Mouse (Mus musculus) liver, embryonic 12.5 days (tissue): ENCODE measurements at regions not wholly inside any gene's neighbourhood (a gene's known extent, or its start where the extent isn't known, plus 50 kb on each side); places are given as distances from the start of the nearest gene placed in this dataset.

Experiments used
- ATAC-seq: fragments of 200-750 bp; cut with Nextera tagmentation; 2 replicates; pipeline ENCODE4 v1.8.0; 2017; ENCODE audit warnings: moderate number of reproducible peaks, mild to moderate bottlenecking, moderate library complexity
- H3K27ac ChIP-seq: fragments of 300-500 bp; sonication (generic); 2 replicates; pipeline ENCODE4 v1.5.1; 2016; ENCODE audit warnings: mild to moderate bottlenecking
- H3K27me3 ChIP-seq: fragments of 300-500 bp; sonication (generic); replicated peaks from 2 replicates; pipeline ENCODE4 v1.6.1; 2016; ENCODE audit warnings: mild to moderate bottlenecking, moderate library complexity
- H3K36me3 ChIP-seq: fragments of 300-500 bp; sonication (generic); 2 replicates; pipeline ENCODE4 v1.6.1; 2016; ENCODE audit warnings: mild to moderate bottlenecking, moderate library complexity
- H3K4me1 ChIP-seq: fragments of 300-500 bp; sonication (generic); 2 replicates; pipeline ENCODE4 v1.6.1; 2016
- H3K4me2 ChIP-seq: fragments of 300-500 bp; sonication (generic); 2 replicates; pipeline ENCODE4 v1.6.1; 2016; ENCODE audit warnings: mild to moderate bottlenecking, moderate library complexity
- H3K4me3 ChIP-seq: fragments of 300-500 bp; sonication (generic); 2 replicates; pipeline ENCODE4 v1.5.1; 2016; ENCODE audit warnings: mild to moderate bottlenecking, moderate library complexity
- H3K9ac ChIP-seq: fragments of 300-500 bp; sonication (generic); 2 replicates; pipeline ENCODE4 v1.6.1; 2016; ENCODE audit warnings: mild to moderate bottlenecking, moderate library complexity
- H3K9me3 ChIP-seq: fragments of 300-500 bp; sonication (generic); replicated peaks from 2 replicates; pipeline ENCODE4 v1.6.1; 2016; ENCODE audit warnings: mild to moderate bottlenecking, moderate library complexity
- WGBS: fragments of 180-500 bp; shearing (Covaris S2); methylation state at CpG from one replicate; pipeline ENCODE4 v1.1.7; 2016; ENCODE audit not compliant: insufficient replicate concordance; 5-methylcytosine and 5-hydroxymethylcytosine counted together

- Histone ChIP-seq H3K4me3 (no peak overlapping the region), H3K4me1 (peaks cover 14% of the 10 kb centered on the region), H3K36me3 (no peaks in the 10 kb centered on the region), H3K27me3 (peaks cover 20% of the 10 kb centered on the region), H3K9ac (no peak overlapping the region), H3K9me3 (no peaks in the 10 kb centered on the region), H3K4me2 (no peak overlapping the region), H3K27ac (no peak overlapping the region)
- 51% methylated on average over 3 of the region's 3 CpGs for WGBS
- no peak for ATAC-seq
Measured at GRCm38 (mm10) chr16:21351289-21351688, 71.6 kb upstream of the Vps8 start.

DNA sequence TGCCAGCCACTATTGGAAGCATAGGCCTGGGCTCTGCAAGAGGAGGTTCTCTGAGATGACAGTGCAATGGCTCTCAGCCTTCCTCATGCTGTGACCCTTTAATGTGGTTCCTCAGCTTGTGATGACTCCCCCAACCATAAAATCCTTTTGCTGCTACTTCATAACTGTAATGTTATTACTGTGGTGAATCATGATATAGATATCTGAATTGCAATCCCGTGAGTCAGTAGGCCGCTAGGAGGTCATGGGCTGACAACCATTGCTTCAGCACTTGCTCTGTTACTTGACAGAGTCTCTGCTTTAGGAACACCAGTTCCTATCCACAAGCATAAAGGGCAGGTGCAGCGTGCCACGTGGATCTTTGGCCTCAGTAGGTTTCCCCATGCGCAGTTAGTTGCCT is 69.8 kb upstream of the Vps8 start:
- Histone ChIP-seq H3K27me3 (peaks cover 20% of the 10 kb centered on the region), H3K4me2 (no peak overlapping the region), H3K4me1 (peaks cover 32% of the 10 kb centered on the region), H3K4me3 (no peak overlapping the region), H3K27ac (no peak overlapping the region), H3K9ac (no peak overlapping the region), H3K36me3 (no peaks in the 10 kb centered on the region), H3K9me3 (no peaks in the 10 kb centered on the region)
- ATAC-seq, result no peak
- WGBS, result 50% methylated on average over 5 of the region's 5 CpGs

DNA sequence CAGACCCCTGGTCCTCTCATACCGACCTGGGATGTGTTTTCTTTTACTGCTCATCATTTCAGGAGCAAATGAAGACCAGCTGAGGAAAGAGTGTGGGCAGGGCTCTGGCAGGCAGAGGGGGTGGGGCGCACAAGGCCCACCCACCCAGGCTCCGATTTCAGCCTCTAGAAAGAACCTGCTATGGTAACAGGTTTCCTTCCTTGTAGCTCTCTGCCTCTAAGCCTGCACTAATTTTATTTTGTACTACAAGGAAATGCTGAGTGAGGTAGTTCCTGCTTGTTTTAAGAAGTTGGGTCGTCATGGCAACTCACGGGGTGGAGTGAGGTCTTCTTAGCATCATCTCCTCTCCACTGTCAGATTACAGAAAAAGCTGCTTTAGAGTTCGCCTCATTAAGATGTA is 69.4 kb upstream of the Vps8 start:
- H3K27ac ChIP-seq, result no peak overlapping the region
- no peak overlapping the region for H3K4me3 ChIP-seq
- 19% methylated on average over 6 of the region's 6 CpGs for WGBS
- no peak overlapping the region for H3K9ac ChIP-seq
- H3K9me3 ChIP-seq, result no peaks in the 10 kb centered on the region
- H3K27me3 ChIP-seq, result peaks cover 18% of the 10 kb centered on the region
- H3K4me1 ChIP-seq, result peaks cover 36% of the 10 kb centered on the region
- no peak overlapping the region for H3K4me2 ChIP-seq
- H3K36me3 ChIP-seq, result no peaks in the 10 kb centered on the region
- ATAC-seq, result no peak

DNA sequence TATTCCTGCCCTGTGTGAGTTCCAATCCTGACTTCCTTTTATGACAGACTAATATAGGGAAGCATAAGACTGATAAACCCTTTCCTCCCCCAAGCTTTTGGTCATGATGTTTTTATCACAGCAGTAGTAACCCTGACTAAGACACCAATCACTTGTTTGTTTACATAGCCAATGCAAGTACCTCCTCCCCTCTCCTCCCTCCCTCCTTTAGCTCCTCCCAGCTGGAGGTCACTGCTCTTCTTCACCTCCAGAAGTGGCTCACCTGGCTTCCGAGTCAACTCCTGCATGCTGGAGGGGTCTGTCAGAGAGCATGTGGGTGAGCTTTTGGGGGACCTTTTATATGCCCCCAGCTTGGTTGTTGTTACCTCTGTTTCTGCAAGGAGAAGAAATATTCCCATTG is 67.3 kb upstream of the Vps8 start:
- WGBS, result 62% methylated on average over 1 of the region's 1 CpGs
- Histone ChIP-seq H3K36me3 (no peaks in the 10 kb centered on the region), H3K4me3 (no peak overlapping the region), H3K27ac (peak overlapping the region; percentile 98), H3K9ac (no peak overlapping the region; the same call in 1 of the 2 replicates), H3K4me1 (peaks cover 57% of the 10 kb centered on the region), H3K27me3 (peaks cover 9% of the 10 kb centered on the region; the same call in 1 of the 2 replicates), H3K9me3 (no peaks in the 10 kb centered on the region), H3K4me2 (no peak overlapping the region)
- no peak for ATAC-seq

DNA sequence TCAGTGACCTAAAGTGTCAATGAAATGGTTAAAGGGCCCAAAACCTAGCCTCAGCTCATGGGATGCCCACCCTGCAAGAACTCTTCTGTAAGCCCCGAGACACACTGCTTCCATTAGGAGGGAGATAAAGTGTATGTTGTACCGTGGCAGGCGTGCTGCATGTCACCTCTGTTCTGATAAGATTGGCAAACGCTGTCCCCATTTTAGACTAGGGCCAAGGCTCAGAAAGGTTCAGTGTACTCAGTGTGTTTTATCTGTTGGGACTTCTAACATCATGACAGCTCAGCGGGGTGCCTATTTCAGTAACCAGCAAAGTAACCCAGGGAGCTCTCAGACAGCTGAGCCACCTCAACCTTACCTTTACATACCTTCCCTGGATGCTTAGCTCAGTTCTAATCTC is 65.5 kb upstream of the Vps8 start:
- Histone ChIP-seq H3K4me2 (peak overlapping the region; percentile 66), H3K27ac (peak overlapping the region; percentile 98), H3K9ac (peak overlapping the region; percentile 67), H3K27me3 (peaks cover 6% of the 10 kb centered on the region; the same call in 1 of the 2 replicates), H3K36me3 (no peaks in the 10 kb centered on the region), H3K4me1 (peaks cover 73% of the 10 kb centered on the region), H3K4me3 (peak overlapping the region; percentile 24; the same call in 1 of the 2 replicates), H3K9me3 (no peaks in the 10 kb centered on the region)
- 5% methylated on average over 5 of the region's 5 CpGs for WGBS
- peak; percentile 84 for ATAC-seq

GRCm38 (mm10) chr16:21358313-21358920 is 64.5 kb upstream of the Vps8 start:
- 14% methylated on average over 12 of the region's 12 CpGs for WGBS
- Histone ChIP-seq H3K36me3 (no peaks in the 10 kb centered on the region), H3K27ac (peak overlapping the region; percentile 98), H3K4me1 (peaks cover 73% of the 10 kb centered on the region), H3K27me3 (peaks cover 6% of the 10 kb centered on the region; the same call in 1 of the 2 replicates), H3K9me3 (no peaks in the 10 kb centered on the region), H3K4me3 (peak overlapping the region; percentile 35), H3K4me2 (peak overlapping the region; percentile 66), H3K9ac (peak overlapping the region; percentile 67)
- peak; percentile 31 for ATAC-seq

DNA sequence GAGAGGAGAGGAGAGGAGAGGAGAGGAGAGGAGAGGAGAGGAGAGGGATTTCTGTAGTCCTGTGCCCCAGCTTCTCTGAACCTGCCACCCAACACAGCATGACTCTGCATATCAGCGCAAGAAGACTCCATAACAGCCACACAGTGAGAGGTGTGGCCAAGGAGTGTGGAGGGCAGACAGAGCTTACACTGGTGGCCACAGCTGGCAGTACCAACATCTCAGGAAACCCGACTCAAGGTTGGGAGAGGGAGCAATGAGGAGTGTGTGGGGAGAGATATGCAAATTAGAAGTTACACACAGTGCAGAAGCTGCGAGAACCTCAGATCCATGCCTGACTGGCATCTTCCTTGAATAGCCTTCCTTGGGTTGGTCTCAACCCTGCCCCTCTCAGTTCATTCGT is 63.5 kb upstream of the Vps8 start:
- 21% methylated on average over 4 of the region's 4 CpGs for WGBS
- Histone ChIP-seq H3K27ac (peak overlapping the region; percentile 98), H3K27me3 (peaks cover 3% of the 10 kb centered on the region; the same call in 1 of the 2 replicates), H3K9me3 (no peaks in the 10 kb centered on the region), H3K4me3 (peak overlapping the region; percentile 35; the same call in 1 of the 2 replicates), H3K4me2 (peak overlapping the region; percentile 66), H3K4me1 (peaks cover 83% of the 10 kb centered on the region), H3K36me3 (no peaks in the 10 kb centered on the region), H3K9ac (peak overlapping the region; percentile 67)
- ATAC-seq, result peak; percentile 87

DNA sequence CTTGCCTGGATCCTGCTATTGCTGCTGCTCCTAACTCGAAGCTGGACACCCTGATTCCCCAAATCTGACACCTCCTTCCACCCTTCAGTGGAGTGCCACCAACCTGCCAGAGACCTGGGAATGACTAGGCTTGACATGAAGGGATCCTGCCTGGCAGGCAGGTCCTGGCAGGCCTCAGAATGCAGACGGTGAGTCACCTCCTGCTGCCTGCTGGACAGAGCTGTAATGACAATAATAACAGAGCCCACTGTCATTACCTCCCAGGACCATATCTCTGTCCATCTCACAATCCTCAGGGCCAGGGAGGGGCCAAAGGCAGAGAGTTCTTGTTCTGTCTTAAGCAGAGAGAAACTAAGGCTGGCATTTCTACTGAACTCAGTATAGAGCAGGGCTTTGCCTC is 61.5 kb upstream of the Vps8 start:
- WGBS, result 34% methylated on average over 2 of the region's 2 CpGs
- 0 out of 2 replicates have a peak overlapping the region, but pooled peaks have one; percentile 19 for H3K9ac ChIP-seq
- H3K27ac ChIP-seq, result peak overlapping the region; percentile 16
- no peak overlapping the region for H3K4me2 ChIP-seq
- no peak overlapping the region for H3K4me3 ChIP-seq
- no peaks in the 10 kb centered on the region for H3K36me3 ChIP-seq
- H3K4me1 ChIP-seq, result peaks cover 68% of the 10 kb centered on the region
- ATAC-seq, result no peak
- no peaks in the 10 kb centered on the region for H3K9me3 ChIP-seq
- 0 out of 2 replicates have a peak, but pooled peaks cover 3% of the 10 kb centered on the region for H3K27me3 ChIP-seq

- H3K4me1 ChIP-seq, result peaks cover 54% of the 10 kb centered on the region
- no peak overlapping the region for H3K4me3 ChIP-seq
- H3K27ac ChIP-seq, result peak overlapping the region; percentile 11
- H3K9ac ChIP-seq, result no peak overlapping the region
- H3K9me3 ChIP-seq, result no peaks in the 10 kb centered on the region
- WGBS, result 69% methylated on average over 12 of the region's 12 CpGs
- 0 out of 2 replicates have a peak, but pooled peaks cover 6% of the 10 kb centered on the region for H3K27me3 ChIP-seq
- no peak for ATAC-seq
- H3K4me2 ChIP-seq, result no peak overlapping the region
- H3K36me3 ChIP-seq, result no peaks in the 10 kb centered on the region
Measured at GRCm38 (mm10) chr16:21362663-21363367, 60.1 kb upstream of the Vps8 start.

DNA sequence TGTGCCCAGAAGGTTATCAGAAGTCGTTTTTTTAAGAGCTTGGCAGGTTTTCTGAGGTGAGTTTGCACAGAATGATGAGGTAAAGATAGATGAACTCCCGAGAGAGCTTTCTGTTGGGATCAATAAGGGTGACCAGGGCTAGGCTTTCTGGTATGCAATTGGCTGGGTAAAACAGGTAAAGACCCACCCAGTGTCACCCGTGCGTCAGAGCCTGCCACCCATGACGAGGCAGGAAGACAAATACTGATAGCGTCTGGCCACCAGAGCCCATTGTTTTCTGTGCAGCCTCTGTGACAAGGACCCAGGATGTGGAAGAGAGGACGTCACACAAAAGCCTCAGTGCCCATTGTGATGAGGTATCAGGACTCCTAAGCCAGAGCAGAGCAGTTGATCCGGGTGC is 58.0 kb upstream of the Vps8 start:
- WGBS, result 31% methylated on average over 8 of the region's 8 CpGs
- Histone ChIP-seq H3K4me1 (peaks cover 33% of the 10 kb centered on the region), H3K9ac (no peak overlapping the region), H3K4me2 (no peak overlapping the region), H3K4me3 (no peak overlapping the region), H3K36me3 (no peaks in the 10 kb centered on the region), H3K9me3 (no peaks in the 10 kb centered on the region), H3K27ac (no peak overlapping the region), H3K27me3 (peaks cover 8% of the 10 kb centered on the region; the same call in 1 of the 2 replicates)
- ATAC-seq, result no peak

GRCm38 (mm10) chr16:21367449-21367848 is 55.5 kb upstream of the Vps8 start:
- Histone ChIP-seq H3K27ac (no peak overlapping the region), H3K9ac (no peak overlapping the region), H3K4me3 (no peak overlapping the region), H3K4me1 (peaks cover 10% of the 10 kb centered on the region), H3K4me2 (no peak overlapping the region), H3K9me3 (no peaks in the 10 kb centered on the region), H3K27me3 (peaks cover 9% of the 10 kb centered on the region; the same call in 1 of the 2 replicates), H3K36me3 (no peaks in the 10 kb centered on the region)
- ATAC-seq, result no peak
- WGBS, result 31% methylated on average over 8 of the region's 8 CpGs

DNA sequence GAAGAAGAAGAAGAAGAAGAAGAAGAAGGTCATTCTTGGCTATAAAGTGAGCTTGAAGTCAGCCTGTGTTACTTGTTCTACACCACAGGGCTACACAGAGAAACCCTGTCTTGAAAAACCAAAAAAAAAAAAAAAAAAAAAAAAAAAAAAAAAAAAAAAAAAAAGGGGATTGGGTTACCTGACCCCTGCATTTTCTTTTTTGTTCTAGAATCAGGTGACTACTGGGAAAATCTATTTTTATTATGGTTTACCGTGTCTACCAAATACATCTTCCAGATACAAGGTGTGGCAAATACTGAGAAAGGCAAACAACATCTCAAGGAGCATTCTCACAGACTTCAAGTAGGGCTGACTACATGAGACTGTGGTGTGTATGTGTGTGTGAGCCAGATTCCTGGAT is 54.1 kb upstream of the Vps8 start:
- H3K4me1 ChIP-seq, result peaks cover 6% of the 10 kb centered on the region
- no peaks in the 10 kb centered on the region for H3K36me3 ChIP-seq
- no peaks in the 10 kb centered on the region for H3K9me3 ChIP-seq
- H3K9ac ChIP-seq, result no peak overlapping the region
- H3K27me3 ChIP-seq, result peaks cover 19% of the 10 kb centered on the region
- ATAC-seq, result no peak
- no peak overlapping the region for H3K4me3 ChIP-seq
- WGBS, result 67% methylated on average over 1 of the region's 1 CpGs
- no peak overlapping the region for H3K27ac ChIP-seq
- no peak overlapping the region for H3K4me2 ChIP-seq
